Mouse (Mus musculus): ENCODE results near the gene Adck1.

- no peak for TF ChIP-seq CTCF (IDR thresholded peaks at IDR 0.05; ENCODE audit: extremely low read depth, insufficient read depth, low read length)
- TF ChIP-seq POLR2A (IDR thresholded peaks at IDR 0.05; ENCODE audit: extremely low read depth, insufficient read depth, low read length) = no peak
These were observed 11.7 kb downstream of the Adck1 start for GRCm38 (mm10) chr12:88372018-88372417.
